Mouse (Mus musculus) heart, embryonic 14.5 days (tissue): ENCODE data around the gene Prrc2b. TPM values are rescaled to one million over a fixed set of nuclear protein-coding genes. Genes with fewer than 3 reads are reported as not detected.

Experiments
- ATAC-seq: fragments of 200-750 bp; cut with Nextera tagmentation; 2 replicates; pipeline ENCODE4 v1.8.0; 2017; ENCODE audit warnings: low read depth, moderate TSS enrichment; ENCODE audit not compliant: insufficient number of reproducible peaks, insufficient read depth, low FRiP score
- H3K27ac ChIP-seq, 2 experiments: fragments of 200-500 bp in 1 of 2; fragments of 300-500 bp in 1 of 2; sonication (generic) in 1 of 2; replicated peaks in 1 of 2; 2 replicates each; pipeline ENCODE4 v1.5.1; 2012 to 2014; ENCODE audit warnings: low read depth in 2 of 2, low read length in 2 of 2, control low read depth in 1 of 2, mild to moderate bottlenecking in 1 of 2, mixed read lengths in 1 of 2; ENCODE audit not compliant: control insufficient read depth in 1 of 2, insufficient read depth in 1 of 2
- H3K27me3 ChIP-seq: fragments of 300-500 bp; sonication (generic); 2 replicates; pipeline ENCODE4 v1.6.1; 2014; ENCODE audit warnings: mild to moderate bottlenecking, low read length, control low read depth; ENCODE audit not compliant: control insufficient read depth, insufficient read depth
- H3K36me3 ChIP-seq: fragments of 300-500 bp; sonication (generic); 2 replicates; pipeline ENCODE4 v1.6.1; 2014; ENCODE audit warnings: mild to moderate bottlenecking, control low read depth, low read length, mixed read lengths; ENCODE audit not compliant: control insufficient read depth, insufficient read depth
- H3K4me1 ChIP-seq, 2 experiments: fragments of 200-500 bp in 1 of 2; fragments of 300-500 bp in 1 of 2; sonication (generic) in 1 of 2; 2 replicates each; pipeline ENCODE4 v1.6.1; 2012 to 2014; ENCODE audit warnings: low read length in 2 of 2, control low read depth in 1 of 2, mixed read lengths in 1 of 2; ENCODE audit not compliant: control insufficient read depth in 2 of 2, insufficient read depth in 2 of 2
- H3K4me2 ChIP-seq: fragments of 300-500 bp; sonication (generic); 2 replicates; pipeline ENCODE4 v1.6.1; 2014; ENCODE audit warnings: mild to moderate bottlenecking, low read length
- H3K4me3 ChIP-seq, 2 experiments: fragments of 200-500 bp in 1 of 2; fragments of 300-500 bp in 1 of 2; sonication (generic) in 1 of 2; 2 replicates each; pipeline ENCODE4 v1.5.1; 2012 to 2014; ENCODE audit warnings: low read length in 2 of 2, mild to moderate bottlenecking in 2 of 2, control low read depth in 1 of 2, low read depth in 1 of 2, moderate library complexity in 1 of 2; ENCODE audit not compliant: control insufficient read depth in 1 of 2, insufficient read depth in 1 of 2
- H3K9ac ChIP-seq: fragments of 300-500 bp; sonication (generic); 2 replicates; pipeline ENCODE4 v1.6.1; 2014; ENCODE audit warnings: mild to moderate bottlenecking, low read length
- H3K9me3 ChIP-seq: fragments of 300-500 bp; sonication (generic); 2 replicates; pipeline ENCODE4 v1.6.1; 2016; ENCODE audit warnings: low read length, control low read depth; ENCODE audit not compliant: control insufficient read depth
- WGBS: fragments of 180-500 bp; shearing (Covaris S2); extraction: QIAGEN DNeasy Blood & Tissue Kit; methylation state at CpG from one replicate; pipeline ENCODE4 v1.1.7; 2014; 5-methylcytosine and 5-hydroxymethylcytosine counted together
- polyA plus RNA-seq: library from polyadenylated mRNA; unstranded; fragments of >200 nt; fragmentation: Nextera tagmentation; extraction: Ambion mirVana; gene quantifications from 2 replicates; pipeline ENCODE4 v1.2.1, GENCODE M21; 2014

Gene Prrc2b
- 35.8 and 41.8 TPM in 2 replicates for polyA plus RNA-seq

GRCm38 (mm10) chr2:32150924-32151659 is at the start of gene Prrc2b:
TSS of gene Prrc2b (plus strand) at chr2:32151082.
- Histone ChIP-seq H3K27me3 (no peaks in the 10 kb centered on the region), H3K9ac (peak within 1 kb of the TSS; percentile 99), H3K36me3 (no peaks in the 10 kb centered on the region), H3K4me1 (peaks cover 36 to 45% of the 10 kb centered on the region in 2 experiments), H3K9me3 (no peaks in the 10 kb centered on the region), H3K27ac (peak within 1 kb of the TSS; percentile 72 to 98), H3K4me3 (peak within 1 kb of the TSS; percentile 58 to 80), H3K4me2 (peak within 1 kb of the TSS; percentile 87)
- under 1% methylated on average over 105 of the region's 117 CpGs for WGBS
- peak; percentile 63 for ATAC-seq

- H3K9ac ChIP-seq, result no peak overlapping the region
Measured at GRCm38 (mm10) chr2:32102944-32103343, 47.9 kb upstream of the Prrc2b start.

GRCm38 (mm10) chr2:32103557-32103956 is 47.3 kb upstream of the Prrc2b start:
- 70% methylated on average over 7 of the region's 7 CpGs for WGBS
- no peak for ATAC-seq
- Histone ChIP-seq H3K27me3 (no peaks in the 10 kb centered on the region), H3K4me3 (no peak overlapping the region), H3K4me1 (peaks cover 21 to 28% of the 10 kb centered on the region in 2 experiments), H3K9ac (no peak overlapping the region), H3K9me3 (0 out of 2 replicates have a peak, but pooled peaks cover 2% of the 10 kb centered on the region), H3K27ac (peak overlapping the region in 1 of 2 experiments; percentile 93; a peak in 2 of 4 replicates), H3K36me3 (peaks cover 8% of the 10 kb centered on the region; the same call in 1 of the 2 replicates), H3K4me2 (no peak overlapping the region)

More at GRCm38 (mm10) chr2:32102944-32103343, 47.9 kb upstream of the Prrc2b start:
- Histone ChIP-seq H3K27me3 (no peaks in the 10 kb centered on the region), H3K9me3 (0 out of 2 replicates have a peak, but pooled peaks cover 2% of the 10 kb centered on the region), H3K4me3 (no peak overlapping the region), H3K36me3 (peaks cover 3% of the 10 kb centered on the region; the same call in 1 of the 2 replicates), H3K4me1 (peaks cover 21 to 28% of the 10 kb centered on the region in 2 experiments), H3K27ac (no peak overlapping the region), H3K4me2 (no peak overlapping the region)
- 67% methylated on average over 5 of the region's 5 CpGs for WGBS
- no peak for ATAC-seq

GRCm38 (mm10) chr2:32104122-32104521 is 46.8 kb upstream of the Prrc2b start:
- Histone ChIP-seq H3K4me2 (no peak overlapping the region), H3K9me3 (0 out of 2 replicates have a peak, but pooled peaks cover 2% of the 10 kb centered on the region), H3K4me1 (peaks cover 21 to 28% of the 10 kb centered on the region in 2 experiments), H3K27ac (peak overlapping the region in 1 of 2 experiments; percentile 93; a peak in 2 of 4 replicates), H3K27me3 (no peaks in the 10 kb centered on the region), H3K36me3 (peaks cover 9% of the 10 kb centered on the region; the same call in 1 of the 2 replicates), H3K4me3 (no peak overlapping the region), H3K9ac (peak overlapping the region; percentile 18; the same call in 1 of the 2 replicates)
- no peak for ATAC-seq
- 67% methylated on average over 7 of the region's 7 CpGs for WGBS

- peak overlapping the region; percentile 39; the same call in 1 of the 2 replicates for H3K4me2 ChIP-seq
- 31% methylated on average over 16 of the region's 16 CpGs for WGBS
- H3K27me3 ChIP-seq, result no peaks in the 10 kb centered on the region
- H3K9me3 ChIP-seq, result 0 out of 2 replicates have a peak, but pooled peaks cover 2% of the 10 kb centered on the region
- H3K4me3 ChIP-seq, result no peak overlapping the region
- peaks cover 18% of the 10 kb centered on the region for H3K36me3 ChIP-seq
- H3K9ac ChIP-seq, result peak overlapping the region; percentile 51
- peaks cover 21 to 28% of the 10 kb centered on the region in 2 experiments for H3K4me1 ChIP-seq
- H3K27ac ChIP-seq, result peak overlapping the region; percentile 91 to 93
- ATAC-seq, result peak; percentile 48; the same call in 1 of the 2 replicates
Measured at GRCm38 (mm10) chr2:32105117-32105913, 45.6 kb upstream of the Prrc2b start.

GRCm38 (mm10) chr2:32105930-32106329 is 45.0 kb upstream of the Prrc2b start:
- Histone ChIP-seq H3K27ac (peak overlapping the region; percentile 91 to 93), H3K9me3 (0 out of 2 replicates have a peak, but pooled peaks cover under 1% of the 10 kb centered on the region), H3K4me1 (peaks cover 21 to 31% of the 10 kb centered on the region in 2 experiments), H3K36me3 (peaks cover 20% of the 10 kb centered on the region), H3K9ac (peak overlapping the region; percentile 51), H3K4me3 (no peak overlapping the region), H3K27me3 (no peaks in the 10 kb centered on the region), H3K4me2 (no peak overlapping the region)
- ATAC-seq, result no peak
- WGBS, result 81% methylated on average over 7 of the region's 7 CpGs

- Histone ChIP-seq H3K4me1 (peaks cover 2 to 5% of the 10 kb centered on the region in 2 experiments; a peak in 3 of 4 replicates), H3K4me2 (no peak overlapping the region), H3K27ac (no peak overlapping the region), H3K36me3 (peaks cover 19% of the 10 kb centered on the region), H3K9me3 (no peaks in the 10 kb centered on the region), H3K4me3 (no peak overlapping the region), H3K27me3 (no peaks in the 10 kb centered on the region), H3K9ac (no peak overlapping the region)
- WGBS, result 100% methylated on average over 1 of the region's 1 CpGs
- ATAC-seq, result no peak
Measured at GRCm38 (mm10) chr2:32111268-32111667, 39.6 kb upstream of the Prrc2b start.
